Mouse (Mus musculus) left cerebral cortex, adult 8-10 months (tissue): ENCODE measurements around the gene Gabarap. TPM values are rescaled to one million over a fixed set of nuclear protein-coding genes. Genes with fewer than 3 reads are reported as not detected.
"Not testable (repeated sequence)": the region's sequence is repeated elsewhere in the genome, so short reads cannot be mapped to it uniquely, and the experiment has no call there.

Experiments used
- DNase-seq, 2 experiments: peaks; one replicate each; pipeline ENCODE4 v3.0.0; 2022; ENCODE audit warnings: low spot score in 2 of 2
- total RNA-seq, 4 experiments: library from RNA; stranded (reverse); gene quantifications; 2 replicates each; pipeline ENCODE4 v1.2.4; 2022

The Gabarap gene
- 100 to 1,000 TPM; 218 to 247 (median 236) TPM for total RNA-seq

GRCm38 (mm10) chr11:69990850-69991691 is at the start of gene Gabarap:
TSS of gene Gabarap (plus strand) at chr11:69991143.
- peak; percentile 94 to 95 for DNase-seq

- DNase-seq = no peak
These were observed 45.7 kb upstream of the Gabarap start for GRCm38 (mm10) chr11:69945216-69945615.

GRCm38 (mm10) chr11:69945997-69946891 is 44.7 kb upstream of the Gabarap start:
- DNase-seq = no peak

GRCm38 (mm10) chr11:69947337-69948065 is 43.4 kb upstream of the Gabarap start:
- DNase-seq = no peak

GRCm38 (mm10) chr11:69948066-69948762 is 42.7 kb upstream of the Gabarap start, which contains the start of gene Slc2a4:
TSS of gene Slc2a4 (minus strand) at chr11:69948188.
- peak; percentile 28 to 34 for DNase-seq

- DNase-seq = peak; percentile 45 to 57
These were observed 42.2 kb upstream of the Gabarap start for GRCm38 (mm10) chr11:69948763-69949150.

GRCm38 (mm10) chr11:69950807-69951459 is 40.0 kb upstream of the Gabarap start:
- DNase-seq = no peak

GRCm38 (mm10) chr11:69952274-69952673 is 38.7 kb upstream of the Gabarap start:
- DNase-seq = no peak

- no peak for DNase-seq
These were observed 37.6 kb upstream of the Gabarap start for GRCm38 (mm10) chr11:69953267-69953915.

GRCm38 (mm10) chr11:69955618-69956017 is 35.3 kb upstream of the Gabarap start:
- not testable (repeated sequence) for DNase-seq

- DNase-seq = no peak
These were observed 34.7 kb upstream of the Gabarap start for GRCm38 (mm10) chr11:69956218-69956617.

- no peak for DNase-seq
These were observed 30.3 kb upstream of the Gabarap start for GRCm38 (mm10) chr11:69960616-69961015.

- DNase-seq = no peak
These were observed 29.1 kb upstream of the Gabarap start for GRCm38 (mm10) chr11:69961841-69962240.

- DNase-seq = no peak
These were observed 26.2 kb upstream of the Gabarap start, which contains the start of gene Cldn7 for GRCm38 (mm10) chr11:69964650-69965270. TSS of gene Cldn7 (plus strand) at chr11:69964779.

GRCm38 (mm10) chr11:69965271-69966005 is 25.5 kb upstream of the Gabarap start:
- DNase-seq = no peak

- DNase-seq = no peak
These were observed 24.7 kb upstream of the Gabarap start for GRCm38 (mm10) chr11:69966006-69966859.

GRCm38 (mm10) chr11:69966860-69967517 is 24.0 kb upstream of the Gabarap start:
- no peak for DNase-seq
